Mouse (Mus musculus) retina, postnatal 7 days (tissue): ENCODE measurements at regions not wholly inside any gene's neighbourhood (a gene's known extent, or its start where the extent isn't known, plus 50 kb on each side); places are given as distances from the start of the nearest gene placed in this dataset.
A peak's percentile ranks its signal among the peaks of the same experiment; 100 is the strongest.

Source experiments
- DNase-seq: peaks from one replicate; pipeline ENCODE4 v3.0.0-alpha.2; 2012; ENCODE audit warnings: low read depth, low spot score

GRCm38 (mm10) chr13:37503898-37504297 is 158.9 kb downstream of the Ly86 start:
- no peak for DNase-seq

- peak; percentile 59 for DNase-seq
These were observed 159.4 kb downstream of the Ly86 start for GRCm38 (mm10) chr13:37504373-37504772.

- no peak for DNase-seq
These were observed 160.6 kb downstream of the Ly86 start for GRCm38 (mm10) chr13:37505617-37506016.

- no peak for DNase-seq
These were observed 161.0 kb downstream of the Ly86 start for GRCm38 (mm10) chr13:37506046-37506445.

- no peak for DNase-seq
These were observed 161.7 kb downstream of the Ly86 start for GRCm38 (mm10) chr13:37506701-37507100.

GRCm38 (mm10) chr13:37507146-37507545 is 162.1 kb downstream of the Ly86 start:
- no peak for DNase-seq

- DNase-seq: no peak
These were observed 163.7 kb downstream of the Ly86 start for GRCm38 (mm10) chr13:37508385-37509351.

GRCm38 (mm10) chr13:37509352-37509851 is 164.4 kb downstream of the Ly86 start:
- no peak for DNase-seq

GRCm38 (mm10) chr13:37510511-37510910 is 165.5 kb downstream of the Ly86 start:
- no peak for DNase-seq

- DNase-seq: no peak
These were observed 166.0 kb downstream of the Ly86 start for GRCm38 (mm10) chr13:37511006-37511405.

GRCm38 (mm10) chr13:37511406-37511805 is 166.4 kb downstream of the Ly86 start:
- no peak for DNase-seq

GRCm38 (mm10) chr13:37512781-37513180 is 167.8 kb downstream of the Ly86 start:
- no peak for DNase-seq

GRCm38 (mm10) chr13:37513206-37513904 is 168.3 kb downstream of the Ly86 start:
- no peak for DNase-seq

GRCm38 (mm10) chr13:37513905-37514607 is 169.0 kb downstream of the Ly86 start:
- DNase-seq: no peak

- DNase-seq: no peak
These were observed 169.8 kb downstream of the Ly86 start for GRCm38 (mm10) chr13:37514641-37515305.

GRCm38 (mm10) chr13:37517055-37517807 is 172.2 kb downstream of the Ly86 start:
- peak; percentile 67 for DNase-seq

GRCm38 (mm10) chr13:37519948-37520347 is 174.9 kb downstream of the Ly86 start:
- no peak for DNase-seq

GRCm38 (mm10) chr13:37525097-37525726 is 180.2 kb downstream of the Ly86 start:
- no peak for DNase-seq

GRCm38 (mm10) chr13:37526102-37526501 is 181.1 kb downstream of the Ly86 start:
- DNase-seq: no peak

- DNase-seq: no peak
These were observed 183.4 kb downstream of the Ly86 start for GRCm38 (mm10) chr13:37528380-37528779.
